35 mouse cellular contexts compared by ENCODE assay signal in genomic region chr7:102373382-102374072, GRCm38 (mm10).
DNase-seq lines count a peak whose midpoint lies in the region; ATAC-seq lines count a peak whose summit lies in the region.
"Had no signal": no experiment of that assay in that cellular context is flagged by ENCODE, and none has a peak within 500 bp of the region (broad histone marks: within the 10 kb centered on the region; RNA-seq: fewer than 3 reads in every experiment).

No protein-coding gene starts in this region.

- ATAC-seq in erythroid progenitor cell, adult 5-6 weeks (replicated peaks; ENCODE audit: low FRiP score, poor library complexity, severe bottlenecking): peak; percentile 81
- ATAC-seq in liver, embryonic 16.5 days (ENCODE audit: low read depth): peak; percentile 94
- ATAC-seq: forebrain, embryonic 15.5 days; inflammation-experienced regulatory T-cells, adult 6 months; Patski had no signal

- no peaks in the 10 kb centered on the region for H3K27me3 ChIP-seq in liver, embryonic 16.5 days (ENCODE audit: control insufficient read depth, insufficient read depth, low read depth, low read length)
- H3K27me3 ChIP-seq: CH12.LX; forebrain, embryonic 15.5 days; heart, embryonic 13.5 days; hindbrain, embryonic 15.5 days; kidney, embryonic 15.5 days; limb, embryonic 15.5 days; lung, embryonic 15.5 days; midbrain, embryonic 12.5 days; neural tube, embryonic 12.5 days; Patski had no signal

- WGBS in liver, embryonic 16.5 days (ENCODE audit: insufficient replicate concordance): 36% methylated on average over 3 of the region's 3 CpGs

- H3K4me2 ChIP-seq in liver, embryonic 16.5 days (ENCODE audit: low read depth, low read length): peak overlapping the region; percentile 17; the same call in 1 of the 2 replicates
- H3K4me2 ChIP-seq: forebrain, embryonic 15.5 days; heart, embryonic 13.5 days; hindbrain, embryonic 15.5 days; kidney, embryonic 15.5 days; limb, embryonic 15.5 days; lung, embryonic 15.5 days; midbrain, embryonic 12.5 days; neural tube, embryonic 12.5 days had no signal

- peaks cover 5% of the 10 kb centered on the region for H3K4me1 ChIP-seq in liver, embryonic 16.5 days (ENCODE audit: control insufficient read depth, low read depth, low read length)
- H3K4me1 ChIP-seq: forebrain, embryonic 10.5 days; forebrain, embryonic 15.5 days; hindbrain, embryonic 15.5 days; kidney, embryonic 15.5 days; limb, embryonic 10.5 days; limb, embryonic 15.5 days; lung, embryonic 15.5 days; midbrain, embryonic 12.5 days; neural tube, embryonic 12.5 days had no signal

- 0 out of 2 replicates have a peak overlapping the region, but pooled peaks have one; percentile 2 for H3K27ac ChIP-seq in liver, embryonic 16.5 days (ENCODE audit: low read length)
- H3K27ac ChIP-seq: forebrain, embryonic 10.5 days; forebrain, embryonic 15.5 days; gastrocnemius, adult 2 months; heart, adult 2 months; heart, embryonic 13.5 days; hindbrain, embryonic 10.5 days; hindbrain, embryonic 15.5 days; kidney, embryonic 15.5 days; limb, embryonic 10.5 days; limb, embryonic 15.5 days; lung, embryonic 15.5 days; midbrain, embryonic 12.5 days; neural tube, embryonic 12.5 days; stomach, postnatal 0 days had no signal

- H3K9ac ChIP-seq in liver, embryonic 16.5 days (ENCODE audit: low read depth, low read length): no peak overlapping the region
- H3K9ac ChIP-seq: forebrain, embryonic 15.5 days; heart, embryonic 13.5 days; hindbrain, embryonic 15.5 days; kidney, embryonic 15.5 days; limb, embryonic 15.5 days; lung, embryonic 15.5 days; midbrain, embryonic 12.5 days; neural tube, embryonic 12.5 days had no signal

- no peak overlapping the region for H3K4me3 ChIP-seq in liver, embryonic 16.5 days (ENCODE audit: low read depth, low read length)
- H3K4me3 ChIP-seq: forebrain, embryonic 10.5 days; forebrain, embryonic 15.5 days; gastrocnemius, adult 2 months; heart, adult 2 months; heart, embryonic 13.5 days; hindbrain, embryonic 10.5 days; hindbrain, embryonic 15.5 days; kidney, embryonic 15.5 days; limb, embryonic 10.5 days; limb, embryonic 15.5 days; lung, embryonic 15.5 days; midbrain, embryonic 12.5 days; myocyte; neural tube, embryonic 12.5 days had no signal

- no peaks in the 10 kb centered on the region for H3K36me3 ChIP-seq in liver, embryonic 16.5 days (ENCODE audit: control insufficient read depth, insufficient read depth)
- H3K36me3 ChIP-seq: forebrain, embryonic 10.5 days; forebrain, embryonic 15.5 days; heart, embryonic 13.5 days; hindbrain, embryonic 10.5 days; hindbrain, embryonic 15.5 days; kidney, embryonic 15.5 days; limb, embryonic 10.5 days; limb, embryonic 15.5 days; lung, embryonic 15.5 days; midbrain, embryonic 12.5 days; neural tube, embryonic 12.5 days had no signal

- no peaks in the 10 kb centered on the region for H3K9me3 ChIP-seq in liver, embryonic 16.5 days (replicated peaks; ENCODE audit: control insufficient read depth, low read length)
- H3K9me3 ChIP-seq: forebrain, embryonic 10.5 days; forebrain, embryonic 15.5 days; heart, embryonic 13.5 days; hindbrain, embryonic 10.5 days; hindbrain, embryonic 15.5 days; kidney, embryonic 15.5 days; limb, embryonic 10.5 days; limb, embryonic 15.5 days; lung, embryonic 15.5 days; midbrain, embryonic 12.5 days; neural tube, embryonic 12.5 days had no signal

- DNase-seq in c-Kit-positive CD71-positive TER-119-negative erythroid progenitor cells, embryonic 14.5 days (ENCODE audit: low read depth): peak; percentile 30
- DNase-seq in layer of hippocampus, postnatal 10 days (ENCODE audit: low spot score in 2 of 2): no peak
- DNase-seq in frontal cortex, postnatal 36 days (ENCODE audit: low spot score in 2 of 2): no peak
- no peak for DNase-seq in heart, adult 8-10 months (ENCODE audit: low spot score)
- DNase-seq: adrenal gland, postnatal 10 days; B cell, adult 2 months; cerebellum, adult 8-10 months; cerebellum, postnatal 25 days; gastrocnemius, adult 2 months; heart, adult 2 months; heart, postnatal 10 days; kidney, adult 18-20 months; kidney, postnatal 25 days; layer of hippocampus, postnatal 36 days; right cerebral cortex, postnatal 4 days; thymus, adult 18-20 months; thymus, postnatal 4 days had no signal
